In the genomic region with DNA sequence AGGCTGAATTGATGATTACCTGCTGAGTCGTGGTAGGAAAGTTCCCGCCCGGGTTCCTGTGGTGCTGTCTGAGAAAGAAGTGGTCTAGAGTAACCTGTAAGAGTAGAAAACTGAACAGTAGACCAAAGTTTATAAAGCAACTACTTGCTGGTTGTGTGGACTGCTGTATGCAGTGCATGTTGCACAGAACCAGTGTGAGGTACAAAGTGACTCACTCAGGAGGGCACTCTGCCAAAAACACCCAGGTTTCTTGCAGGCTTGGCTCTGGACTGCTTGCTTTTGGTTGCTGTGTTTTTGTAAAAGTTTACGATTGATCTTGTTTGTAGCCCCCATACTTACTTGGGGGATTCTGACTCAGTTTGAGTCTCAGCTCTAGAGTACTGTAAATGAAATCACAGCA, we compare ENCODE assay signal across 8 mouse cellular contexts. TPM values are rescaled to one million over a fixed set of nuclear protein-coding genes. Genes with fewer than 3 reads are reported as not detected.
DNase-seq lines count a peak whose midpoint lies in the region; ATAC-seq lines count a peak whose summit lies in the region.

No protein-coding gene starts in this region.

- DNase-seq in 3134 (ENCODE audit: extremely low read depth, insufficient read length, low spot score) (peak; percentile 47), MEL-GATA-1-ER (ENCODE audit: extremely low read depth, low read depth) (peak; percentile 23)
- peak; percentile 80 to 91 for DNase-seq in cerebellum, postnatal 25 days
- peak; percentile 61 for DNase-seq in layer of hippocampus, adult 9-11 months
- DNase-seq in urinary bladder, postnatal 25 days (ENCODE audit: low spot score) = peak; percentile 74
- DNase-seq in spleen, postnatal 4 days (ENCODE audit: low spot score in 2 of 2) = no peak

- ATAC-seq in hematopoietic stem cell, adult 5-6 weeks (replicated peaks in 1 of 2; ENCODE audit: insufficient read depth in 1 of 2, low FRiP score in 2 of 2, low TSS enrichment in 1 of 2, low read depth in 1 of 2, poor library complexity in 2 of 2, severe bottlenecking in 2 of 2) = peak; percentile 54 to 60; a peak in 3 of 4 replicates
- peak; percentile 58 for ATAC-seq in megakaryocyte-erythroid progenitor cell, adult 5-6 weeks (replicated peaks; ENCODE audit: low FRiP score, low TSS enrichment, poor library complexity, severe bottlenecking)

RNA-seq across cellular contexts. Expression of a gene that starts 15.4 kb away (rescaled TPM):
- 27.6 and 31.6 TPM in 2 replicates for total RNA-seq in hematopoietic stem cell, adult 5-6 weeks (2017)
- 7.0 and 10.7 TPM in 2 replicates for total RNA-seq in megakaryocyte-erythroid progenitor cell, adult 5-6 weeks (2014; fragmentation: Nextera tagmentation)
- 16.4 and 22.3 TPM in 2 replicates for total RNA-seq in megakaryocyte-erythroid progenitor cell, adult 5-6 weeks (2017)

RNA-seq across cellular contexts. Expression of a gene that starts 32.0 kb away (rescaled TPM):
- 650 and 1,047 TPM in 2 replicates for total RNA-seq in hematopoietic stem cell, adult 5-6 weeks (2017)
- total RNA-seq in megakaryocyte-erythroid progenitor cell, adult 5-6 weeks (2014; fragmentation: Nextera tagmentation) = 296 and 439 TPM in 2 replicates
- total RNA-seq in megakaryocyte-erythroid progenitor cell, adult 5-6 weeks (2017) = 697 and 1,018 TPM in 2 replicates

RNA-seq across cellular contexts. Expression of a gene that starts 46.2 kb away (rescaled TPM):
- total RNA-seq in hematopoietic stem cell, adult 5-6 weeks (2017) = 68.9 and 74.7 TPM in 2 replicates
- 45.4 and 46.4 TPM in 2 replicates for total RNA-seq in megakaryocyte-erythroid progenitor cell, adult 5-6 weeks (2014; fragmentation: Nextera tagmentation)
- total RNA-seq in megakaryocyte-erythroid progenitor cell, adult 5-6 weeks (2017) = 41.5 and 44.2 TPM in 2 replicates

Comparison
In these comparisons a context has a peak if more than half of its experiments do, and no peak if none do; other contexts are left out.
1. DNase-seq: peak in 3134 (single experiment), MEL-GATA-1-ER (single experiment), cerebellum, postnatal 25 days (2 of 2), layer of hippocampus, adult 9-11 months (single experiment) and urinary bladder, postnatal 25 days (single experiment); none in spleen, postnatal 4 days (0 of 2).